Mouse (Mus musculus): Measurements from ENCODE around the gene Rpl31.

The Rpl31 gene

GRCm38 (mm10) chr1:39368267-39368841, 712 bp downstream of the Rpl31 start:
- DNase-seq, result no peak

- DNase-seq, result no peak
Measured at GRCm38 (mm10) chr1:39370431-39370830, 2.8 kb downstream of the Rpl31 start.

DNA sequence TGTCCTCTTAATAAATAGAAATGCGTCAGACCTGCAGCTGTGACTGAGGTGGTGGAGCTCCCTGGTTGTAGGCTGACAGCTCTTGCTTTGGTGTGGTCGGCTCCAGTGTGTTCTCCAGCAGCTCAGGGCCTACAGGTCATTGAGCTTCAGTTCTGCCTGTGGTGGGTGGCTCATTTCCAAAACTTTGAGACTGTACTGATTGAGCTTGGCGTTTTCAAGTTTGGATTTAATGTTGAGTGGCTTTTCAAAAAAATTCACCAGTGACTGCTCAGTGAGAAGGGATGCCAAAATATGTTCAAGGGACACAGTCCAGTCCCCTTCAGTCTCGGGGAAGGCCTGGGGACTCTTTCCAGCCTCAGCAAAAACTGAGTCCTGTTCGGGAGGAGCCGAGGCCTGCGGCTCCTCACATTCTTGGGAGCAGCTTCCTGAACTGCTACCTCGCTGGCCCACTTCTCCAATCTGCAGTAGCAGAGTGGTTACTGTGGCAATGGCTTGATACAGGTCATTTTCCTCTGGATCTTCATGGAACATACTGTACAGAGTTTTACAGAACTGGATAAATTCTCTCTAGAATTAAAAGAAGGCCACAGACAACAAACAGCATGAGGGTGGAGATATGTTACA, 4.7 kb downstream of the Rpl31 start:
- DNase-seq, result no peak

DNA sequence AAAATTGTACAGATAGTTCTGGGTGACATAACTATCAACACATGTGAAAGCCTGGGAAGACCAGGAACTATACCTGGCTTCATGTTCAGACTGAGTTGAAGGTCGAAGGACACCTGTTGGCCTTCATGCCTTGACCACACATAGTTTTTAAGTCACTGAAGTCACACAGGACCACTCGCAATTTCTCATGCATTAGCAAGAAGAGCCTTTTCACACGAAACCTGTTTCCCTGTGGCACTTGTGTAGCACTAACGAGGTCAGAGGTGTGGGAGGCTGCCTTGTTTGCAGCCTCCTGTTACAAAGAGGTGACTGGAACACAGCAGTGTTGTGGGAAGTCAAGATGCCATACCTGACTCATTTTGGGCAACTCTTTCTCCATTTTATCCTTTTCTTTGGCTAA, 5.7 kb downstream of the Rpl31 start:
- no peak for DNase-seq

- DNase-seq, result no peak
Measured at GRCm38 (mm10) chr1:39374231-39374809, 6.7 kb downstream of the Rpl31 start.

- no peak for DNase-seq
Measured at GRCm38 (mm10) chr1:39376121-39376520, 8.5 kb downstream of the Rpl31 start.

DNA sequence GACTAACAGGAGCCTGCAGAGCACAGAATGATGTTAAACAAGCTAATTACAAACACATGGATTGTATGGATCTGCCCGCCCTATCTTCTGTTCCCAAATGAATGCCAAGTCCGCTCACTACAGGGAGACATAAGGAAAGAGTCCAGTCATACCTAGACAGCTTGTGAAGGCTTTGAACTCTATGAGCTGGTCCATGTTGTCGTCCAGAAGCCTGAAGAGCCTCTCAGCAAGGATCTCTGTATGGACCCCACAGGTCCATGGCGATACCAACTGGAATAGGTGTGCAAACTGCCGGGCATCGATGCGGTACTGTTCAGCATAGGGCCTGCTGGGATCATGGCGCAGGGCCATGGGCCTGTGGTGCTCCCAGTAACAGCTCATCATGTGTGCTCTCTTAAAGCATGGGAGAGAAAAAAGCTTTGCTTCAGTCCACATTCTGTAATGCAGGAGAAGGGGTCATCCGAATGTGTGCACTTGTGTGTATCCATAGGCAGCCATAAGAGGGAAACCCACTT, 9.1 kb downstream of the Rpl31 start:
- DNase-seq, result no peak

DNA sequence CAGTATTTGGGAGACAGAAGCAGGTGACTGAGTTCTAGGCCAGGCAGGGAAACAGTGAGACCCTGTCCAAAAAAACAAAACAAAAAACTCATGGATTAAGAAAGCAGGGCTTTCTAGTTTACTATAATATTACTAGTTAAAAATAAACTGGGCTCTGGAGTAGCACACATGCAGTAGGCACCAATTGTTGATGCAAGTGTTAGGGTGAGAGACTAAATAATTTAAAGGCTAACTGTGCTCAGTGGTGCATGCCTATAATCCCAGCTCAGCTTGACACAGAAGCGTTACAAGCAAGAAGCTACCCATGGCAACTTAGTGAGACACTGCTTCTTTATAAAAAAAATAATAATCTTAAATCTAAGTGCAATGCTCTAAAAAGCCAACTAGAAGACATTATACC, 10.9 kb downstream of the Rpl31 start:
- DNase-seq, result no peak

DNA sequence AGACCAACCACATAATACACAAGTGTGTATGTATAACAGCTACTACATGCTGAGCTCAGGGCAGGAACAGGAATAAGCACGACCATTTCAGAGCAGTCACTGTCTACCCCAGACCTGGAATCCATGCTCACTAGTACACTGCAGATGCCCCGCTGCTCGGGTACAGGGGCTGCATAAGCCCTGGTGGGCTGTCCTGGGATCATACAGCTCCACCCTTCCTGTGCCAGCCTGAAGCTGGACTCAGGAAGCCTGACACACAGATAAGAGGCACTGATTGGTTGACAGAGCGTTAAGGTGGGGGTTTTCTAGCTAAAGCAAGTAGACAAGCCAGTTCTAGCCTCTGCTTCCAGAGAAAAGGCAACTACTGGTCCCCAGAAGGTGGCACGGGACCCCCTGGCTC, 11.4 kb downstream of the Rpl31 start:
- no peak for DNase-seq

- no peak for DNase-seq
Measured at GRCm38 (mm10) chr1:39381017-39381416, 13.4 kb downstream of the Rpl31 start.

- no peak for DNase-seq
Measured at GRCm38 (mm10) chr1:39384914-39385313, 17.3 kb downstream of the Rpl31 start.

- DNase-seq, result no peak
Measured at GRCm38 (mm10) chr1:39386456-39386855, 18.8 kb downstream of the Rpl31 start.

GRCm38 (mm10) chr1:39387497-39387896, 19.9 kb downstream of the Rpl31 start:
- DNase-seq, result no peak

DNA sequence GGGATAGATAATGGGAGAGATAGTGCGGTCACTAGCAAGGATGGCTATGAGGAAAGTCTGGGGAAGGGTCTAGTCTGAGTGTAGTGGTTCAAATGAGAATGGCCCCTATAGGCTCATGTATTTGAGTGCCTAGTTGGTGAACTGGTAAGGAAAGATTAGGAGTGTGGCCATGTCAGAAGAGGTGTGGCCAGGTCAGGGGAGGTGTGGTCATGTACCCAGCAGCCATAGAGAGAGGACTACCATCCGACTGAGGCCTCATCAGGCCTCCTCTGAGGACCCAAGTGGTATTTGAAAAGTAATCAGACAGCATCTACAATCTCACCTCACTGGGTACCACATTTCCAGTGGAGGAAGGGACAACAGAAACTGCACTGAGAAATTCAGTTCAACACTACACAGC, 20.5 kb downstream of the Rpl31 start:
- no peak for DNase-seq

GRCm38 (mm10) chr1:39389338-39389737, 21.7 kb downstream of the Rpl31 start:
- no peak for DNase-seq

- DNase-seq, result no peak
Measured at GRCm38 (mm10) chr1:39391652-39392051, 24.0 kb downstream of the Rpl31 start.

- DNase-seq, result peak; percentile 80
Measured at GRCm38 (mm10) chr1:39392189-39392588, 24.5 kb downstream of the Rpl31 start.

GRCm38 (mm10) chr1:39393217-39393867, 25.7 kb downstream of the Rpl31 start:
- DNase-seq, result no peak

DNA sequence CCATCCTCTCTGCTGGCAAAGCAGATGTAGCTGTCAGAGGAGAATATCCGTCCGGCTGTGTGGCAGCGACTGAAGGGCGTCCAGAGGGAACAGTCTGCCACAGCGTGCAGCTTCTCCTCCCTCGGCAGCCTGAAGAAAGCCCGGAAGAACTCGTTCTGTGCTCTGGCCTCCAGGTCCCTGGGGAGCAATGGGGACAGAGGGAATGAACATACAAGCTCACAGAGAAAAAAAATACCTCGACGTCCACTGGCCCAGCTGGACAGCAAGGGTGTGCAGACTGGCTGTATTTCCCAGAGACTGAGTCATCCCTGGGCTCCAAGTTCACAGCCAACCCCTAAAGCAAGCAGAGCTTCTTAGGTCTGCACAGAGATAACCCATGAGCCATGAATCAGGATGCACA, 26.5 kb downstream of the Rpl31 start:
- DNase-seq, result peak; percentile 66

- no peak for DNase-seq
Measured at GRCm38 (mm10) chr1:39394650-39395049, 27.0 kb downstream of the Rpl31 start.

- peak; percentile 18 for DNase-seq
Measured at GRCm38 (mm10) chr1:39396347-39396746, 28.7 kb downstream of the Rpl31 start.

- DNase-seq, result no peak
Measured at GRCm38 (mm10) chr1:39398284-39398683, 30.6 kb downstream of the Rpl31 start.

DNA sequence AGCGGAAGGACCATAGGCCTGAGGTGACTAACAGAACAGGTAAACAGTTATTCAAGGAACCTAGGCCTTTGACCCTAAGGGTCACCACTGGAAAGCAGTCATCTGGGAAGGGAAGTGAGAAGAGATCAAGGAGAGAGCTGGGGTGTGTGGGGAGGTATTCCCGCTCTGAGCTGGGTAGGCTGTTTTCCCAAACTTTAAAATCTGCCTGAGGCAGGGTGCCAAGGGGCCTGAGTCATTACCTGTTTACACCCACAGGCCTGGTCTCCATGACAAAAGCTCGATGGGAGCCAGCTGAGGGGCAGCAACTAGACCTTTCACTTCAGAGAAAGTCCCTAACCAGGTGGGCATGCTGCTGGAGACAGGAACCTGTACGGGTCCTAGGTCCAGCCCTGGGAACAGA, 31.6 kb downstream of the Rpl31 start:
- DNase-seq, result no peak

GRCm38 (mm10) chr1:39400173-39400572, 32.5 kb downstream of the Rpl31 start:
- DNase-seq, result no peak
